Mouse (Mus musculus): ENCODE measurements around the gene Slc15a1. TPM values are rescaled to one million over a fixed set of nuclear protein-coding genes. Genes with fewer than 3 reads are reported as not detected.

Gene Slc15a1
- polyA plus RNA-seq, 1 experiment from 2014 or later: not detected

DNA sequence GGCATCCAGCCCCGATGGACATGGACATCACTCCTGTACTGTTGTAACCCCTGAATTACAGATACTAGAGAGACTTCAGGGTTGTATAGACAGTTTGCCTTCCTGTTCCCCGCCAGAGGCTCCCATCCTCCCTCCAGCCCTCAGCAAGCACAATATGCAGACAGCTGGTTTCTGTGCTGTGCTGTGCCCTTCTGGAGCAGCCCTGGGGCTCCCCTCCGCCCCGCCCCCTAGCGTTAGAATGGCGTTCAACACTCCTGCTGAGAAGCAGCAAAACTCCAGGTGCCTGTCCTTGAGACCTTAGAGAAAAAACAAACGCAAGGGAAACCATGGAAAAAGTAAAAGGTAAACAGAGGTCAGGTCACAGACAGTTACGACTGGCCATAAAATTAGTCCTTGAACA is 59.9 kb downstream of the Slc15a1 start:
- no peaks in the 10 kb centered on the region for H3K9me3 ChIP-seq
- WGBS: 19% methylated on average over 8 of the region's 8 CpGs
- peak; percentile 67 for ATAC-seq (replicated peaks)
- H3K36me3 ChIP-seq: no peaks in the 10 kb centered on the region
- no peak overlapping the region for H3K4me3 ChIP-seq
- H3K27ac ChIP-seq (replicated peaks): no peak overlapping the region
- H3K27me3 ChIP-seq: no peaks in the 10 kb centered on the region
- no peak overlapping the region for H3K4me2 ChIP-seq (replicated peaks)
- no peak overlapping the region for H3K9ac ChIP-seq (replicated peaks)
- peaks cover 4% of the 10 kb centered on the region for H3K4me1 ChIP-seq

DNA sequence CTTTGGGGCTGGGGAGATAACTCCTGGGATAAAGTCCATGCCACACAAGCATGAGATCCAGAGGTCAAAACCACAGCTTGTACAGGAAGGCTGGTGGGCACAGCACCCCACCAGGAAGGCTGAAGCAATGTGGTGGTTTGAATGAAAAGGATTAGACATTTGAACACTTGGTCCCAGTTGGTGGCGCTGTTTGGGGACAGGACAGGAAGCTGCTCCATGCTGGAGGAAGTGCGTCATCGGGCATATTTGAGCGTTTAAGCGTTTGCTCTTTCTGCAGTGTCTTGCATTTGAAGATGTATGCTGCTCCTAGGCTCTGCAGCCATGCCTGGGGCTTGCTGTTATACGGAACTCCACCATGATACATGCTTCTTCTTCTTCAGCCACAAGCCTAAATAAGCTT is 64.2 kb downstream of the Slc15a1 start:
- Histone ChIP-seq H3K4me1 (no peaks in the 10 kb centered on the region), H3K9ac (replicated peaks) (no peak overlapping the region), H3K4me2 (replicated peaks) (no peak overlapping the region), H3K9me3 (no peaks in the 10 kb centered on the region), H3K27me3 (no peaks in the 10 kb centered on the region), H3K27ac (replicated peaks) (no peak overlapping the region), H3K36me3 (no peaks in the 10 kb centered on the region), H3K4me3 (no peak overlapping the region)
- no peak for ATAC-seq (replicated peaks)
- WGBS: 87% methylated on average over 6 of the region's 6 CpGs

DNA sequence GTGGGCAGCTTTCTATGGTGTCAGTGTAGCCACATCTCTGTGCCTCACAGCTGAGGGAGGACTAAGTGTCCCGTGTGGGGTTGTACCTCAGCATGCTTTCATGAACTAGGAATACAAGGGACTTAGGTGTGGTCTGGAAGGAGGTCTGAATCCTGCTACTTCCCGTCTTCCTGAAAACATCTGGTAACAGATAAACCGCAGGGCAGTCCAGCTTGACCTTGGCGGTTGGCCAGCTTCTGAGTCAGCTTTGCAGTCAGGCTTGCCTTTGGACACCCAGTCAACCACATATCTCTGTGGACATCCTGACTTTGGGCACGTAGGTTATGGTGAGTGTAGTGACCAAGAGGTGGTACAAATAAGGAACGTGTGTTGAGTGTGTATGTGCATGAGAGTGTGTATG is 68.0 kb downstream of the Slc15a1 start:
- no peaks in the 10 kb centered on the region for H3K36me3 ChIP-seq
- no peak overlapping the region for H3K9ac ChIP-seq (replicated peaks)
- WGBS: 85% methylated on average over 6 of the region's 6 CpGs
- no peaks in the 10 kb centered on the region for H3K4me1 ChIP-seq
- ATAC-seq (replicated peaks): no peak
- H3K4me2 ChIP-seq (replicated peaks): no peak overlapping the region
- no peak overlapping the region for H3K27ac ChIP-seq (replicated peaks)
- H3K4me3 ChIP-seq: no peak overlapping the region
- H3K9me3 ChIP-seq: no peaks in the 10 kb centered on the region
- no peaks in the 10 kb centered on the region for H3K27me3 ChIP-seq

DNA sequence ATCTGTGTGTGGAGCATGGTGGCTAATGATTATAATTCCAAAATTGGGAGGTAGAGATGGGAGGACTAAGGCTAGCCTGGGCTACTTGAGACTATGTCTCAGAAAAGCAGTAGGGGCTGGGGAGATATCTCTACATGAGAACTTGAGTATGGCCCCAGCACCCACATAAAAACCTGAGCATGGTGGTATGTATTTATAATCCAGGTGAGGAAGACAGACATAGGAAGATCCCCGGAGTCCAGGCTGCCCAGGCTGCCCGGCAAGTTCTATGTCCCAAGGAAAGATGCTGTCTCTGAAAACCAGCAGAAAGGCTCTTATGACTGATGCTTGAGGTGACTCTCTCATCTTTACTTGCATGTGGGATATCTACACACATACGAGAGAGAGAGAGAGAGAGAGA is 68.6 kb downstream of the Slc15a1 start:
- Histone ChIP-seq H3K4me2 (replicated peaks) (no peak overlapping the region), H3K4me1 (no peaks in the 10 kb centered on the region), H3K27me3 (no peaks in the 10 kb centered on the region), H3K9me3 (no peaks in the 10 kb centered on the region), H3K9ac (replicated peaks) (no peak overlapping the region), H3K27ac (replicated peaks) (no peak overlapping the region), H3K4me3 (no peak overlapping the region), H3K36me3 (no peaks in the 10 kb centered on the region)
- WGBS: 87% methylated on average over 3 of the region's 3 CpGs
- ATAC-seq (replicated peaks): no peak

DNA sequence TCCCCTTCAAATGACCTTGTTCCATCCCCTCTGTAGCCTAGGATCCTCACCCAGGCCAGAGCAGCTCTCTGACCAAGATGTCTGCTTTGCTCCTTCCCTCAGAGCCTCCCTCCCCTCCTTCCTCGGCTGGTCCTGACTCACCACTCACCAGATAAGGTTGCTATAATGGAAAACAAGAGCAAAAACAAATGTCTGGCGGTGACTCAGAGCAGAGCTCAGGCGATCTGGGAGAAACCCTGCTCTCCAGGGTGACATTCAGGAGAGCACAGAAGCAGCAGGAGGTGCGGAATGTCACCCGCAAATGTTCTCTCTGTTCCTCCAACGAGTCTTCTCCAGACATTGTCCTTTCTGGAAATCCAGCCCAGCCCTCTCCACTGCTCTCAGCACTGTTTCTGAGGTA is 69.3 kb downstream of the Slc15a1 start:
- no peaks in the 10 kb centered on the region for H3K27me3 ChIP-seq
- no peaks in the 10 kb centered on the region for H3K4me1 ChIP-seq
- no peak overlapping the region for H3K4me2 ChIP-seq (replicated peaks)
- H3K27ac ChIP-seq (replicated peaks): no peak overlapping the region
- no peaks in the 10 kb centered on the region for H3K9me3 ChIP-seq
- WGBS: 65% methylated on average over 6 of the region's 6 CpGs
- ATAC-seq (replicated peaks): no peak
- H3K9ac ChIP-seq (replicated peaks): no peak overlapping the region
- H3K36me3 ChIP-seq: no peaks in the 10 kb centered on the region
- H3K4me3 ChIP-seq: no peak overlapping the region

DNA sequence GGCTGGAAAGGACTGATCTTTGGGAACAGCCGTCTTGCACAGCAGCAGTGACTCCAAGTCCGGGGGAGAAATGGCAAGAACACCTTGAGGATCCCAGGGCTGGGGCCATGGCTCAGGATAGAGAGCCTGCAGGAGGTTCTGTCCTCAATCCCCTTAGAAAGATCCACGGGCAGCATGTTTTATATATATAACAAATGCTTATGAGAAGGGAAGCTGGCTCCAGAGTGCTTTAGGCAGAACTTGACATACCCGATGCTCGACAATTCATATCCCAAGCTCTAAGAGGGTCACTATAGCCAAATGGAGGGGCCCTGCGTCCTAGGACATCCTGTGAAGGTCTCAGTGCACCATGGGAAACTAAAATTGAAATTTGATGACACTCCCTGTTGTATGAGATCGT is 73.8 kb downstream of the Slc15a1 start:
- 86% methylated on average over 7 of the region's 7 CpGs for WGBS
- no peak overlapping the region for H3K27ac ChIP-seq (replicated peaks)
- H3K9me3 ChIP-seq: no peaks in the 10 kb centered on the region
- no peaks in the 10 kb centered on the region for H3K27me3 ChIP-seq
- H3K9ac ChIP-seq (replicated peaks): no peak overlapping the region
- no peaks in the 10 kb centered on the region for H3K36me3 ChIP-seq
- no peak for ATAC-seq (replicated peaks)
- H3K4me1 ChIP-seq: no peaks in the 10 kb centered on the region
- no peak overlapping the region for H3K4me2 ChIP-seq (replicated peaks)
- no peak overlapping the region for H3K4me3 ChIP-seq

DNA sequence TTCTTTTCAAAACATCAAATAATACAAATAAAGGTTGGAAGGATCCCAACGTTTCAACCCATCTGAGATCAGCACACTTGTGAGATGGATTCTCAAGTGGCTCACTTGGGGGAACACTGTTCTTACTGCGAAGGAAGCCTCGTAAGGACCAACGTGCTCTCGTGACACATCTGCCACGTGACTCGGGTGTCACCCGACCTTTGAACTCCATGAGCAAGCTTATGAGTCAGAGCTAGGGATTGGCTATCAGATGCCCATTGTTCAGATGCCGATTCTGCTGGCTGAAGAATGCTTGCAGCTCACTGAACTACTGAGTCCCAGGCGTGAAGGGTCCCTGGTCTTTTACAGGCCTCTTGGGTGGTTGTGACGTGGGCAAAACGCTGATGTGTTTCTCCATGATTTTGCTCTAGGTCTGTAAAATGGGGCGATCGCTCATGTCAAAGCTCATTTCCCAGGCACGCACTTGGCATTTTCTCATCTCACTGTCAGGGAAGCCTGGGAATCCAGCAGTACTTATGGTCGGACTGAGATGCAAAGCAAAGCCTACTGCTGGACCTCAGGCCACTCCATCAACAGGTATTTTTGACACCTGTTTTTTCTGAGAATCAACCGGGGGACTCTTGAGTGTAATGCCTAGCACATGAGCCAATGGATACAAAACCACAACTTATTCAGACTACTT is 75.1 kb downstream of the Slc15a1 start:
- H3K4me3 ChIP-seq: no peak overlapping the region
- no peaks in the 10 kb centered on the region for H3K27me3 ChIP-seq
- ATAC-seq (replicated peaks): no peak
- no peaks in the 10 kb centered on the region for H3K9me3 ChIP-seq
- H3K36me3 ChIP-seq: no peaks in the 10 kb centered on the region
- no peak overlapping the region for H3K4me2 ChIP-seq (replicated peaks)
- no peaks in the 10 kb centered on the region for H3K4me1 ChIP-seq
- no peak overlapping the region for H3K27ac ChIP-seq (replicated peaks)
- WGBS: 90% methylated on average over 17 of the region's 17 CpGs
- no peak overlapping the region for H3K9ac ChIP-seq (replicated peaks)

DNA sequence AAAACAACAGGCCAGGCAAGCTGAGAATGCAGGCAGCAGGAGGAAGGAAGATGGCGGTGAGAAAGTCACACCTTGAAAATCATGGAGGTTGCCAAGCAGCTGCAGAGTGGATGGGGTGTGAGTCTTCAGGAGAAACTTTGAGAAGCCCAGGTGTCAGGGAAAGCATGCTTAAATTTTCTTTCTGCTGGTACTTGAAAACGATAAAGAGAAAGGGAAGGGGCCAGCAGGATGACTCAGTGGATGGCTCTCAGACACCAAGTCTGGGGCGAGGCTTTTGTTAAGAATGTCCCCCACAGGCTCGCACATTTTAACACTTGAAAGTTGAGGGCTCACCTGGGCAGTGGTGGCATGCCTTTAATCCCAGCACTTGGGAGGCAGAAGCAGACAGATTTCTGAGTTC is 76.9 kb downstream of the Slc15a1 start:
- Histone ChIP-seq H3K4me3 (no peak overlapping the region), H3K27me3 (no peaks in the 10 kb centered on the region), H3K4me1 (no peaks in the 10 kb centered on the region), H3K36me3 (no peaks in the 10 kb centered on the region), H3K9ac (replicated peaks) (no peak overlapping the region), H3K9me3 (no peaks in the 10 kb centered on the region), H3K4me2 (replicated peaks) (no peak overlapping the region), H3K27ac (replicated peaks) (no peak overlapping the region)
- WGBS: 94% methylated on average over 4 of the region's 4 CpGs
- no peak for ATAC-seq (replicated peaks)

DNA sequence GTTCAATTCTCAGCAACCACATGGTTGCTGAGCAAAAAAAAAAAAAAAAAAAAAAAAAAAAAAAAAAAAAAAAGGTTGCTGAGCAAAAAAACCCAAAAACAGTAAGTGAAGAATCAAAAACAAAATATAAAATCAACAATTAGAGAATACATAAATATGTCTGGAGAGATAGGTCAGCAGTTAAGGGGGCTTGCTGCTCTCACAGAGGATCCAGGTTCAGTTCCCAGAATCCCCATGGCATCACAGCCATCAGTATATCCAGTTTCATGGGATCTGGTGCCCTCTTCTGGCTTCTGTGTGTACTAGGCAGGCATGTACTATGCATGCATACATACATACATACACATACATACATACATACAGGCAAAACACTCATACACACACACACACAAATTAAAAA is 78.3 kb downstream of the Slc15a1 start:
- ATAC-seq (replicated peaks): no peak
- H3K36me3 ChIP-seq: no peaks in the 10 kb centered on the region
- H3K4me1 ChIP-seq: no peaks in the 10 kb centered on the region
- no peak overlapping the region for H3K4me2 ChIP-seq (replicated peaks)
- H3K9me3 ChIP-seq: no peaks in the 10 kb centered on the region
- H3K27ac ChIP-seq (replicated peaks): no peak overlapping the region
- no peak overlapping the region for H3K4me3 ChIP-seq
- H3K27me3 ChIP-seq: no peaks in the 10 kb centered on the region
- H3K9ac ChIP-seq (replicated peaks): no peak overlapping the region

DNA sequence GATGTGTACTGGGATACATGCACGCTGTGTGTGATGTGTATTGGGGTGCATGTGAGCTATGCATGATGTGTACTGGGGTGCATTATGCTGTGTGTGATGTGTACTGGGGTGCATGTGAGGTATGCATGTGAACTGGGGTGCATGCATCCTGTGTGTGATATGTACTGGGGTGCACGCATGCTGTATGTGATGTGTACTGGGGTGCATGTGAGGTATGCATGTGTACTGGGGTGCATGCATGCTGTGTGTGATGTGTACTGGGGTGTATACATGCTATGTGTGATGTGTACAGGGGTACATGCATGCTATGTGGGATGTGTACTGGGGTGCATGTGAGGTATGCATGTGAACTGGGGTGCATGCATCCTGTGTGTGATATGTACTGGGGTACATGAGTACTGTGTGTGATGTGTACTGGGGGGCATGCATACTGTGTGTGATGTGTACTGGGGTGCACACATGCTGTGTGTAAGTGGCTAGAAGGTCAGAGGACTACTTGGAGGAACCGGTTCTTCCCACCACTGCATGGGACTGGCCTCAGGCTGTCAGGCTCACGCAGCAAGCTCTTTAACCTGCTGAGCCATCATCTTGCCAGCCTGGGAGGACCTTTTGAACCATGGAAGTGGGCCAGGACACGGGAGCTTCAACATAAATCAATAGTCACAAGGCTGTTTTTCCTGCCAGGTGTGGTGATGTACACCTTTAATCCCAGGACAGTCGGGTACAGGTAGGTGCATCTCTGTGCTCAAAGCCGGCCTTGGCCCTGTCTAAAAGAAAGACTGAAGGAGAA is 79.9 kb downstream of the Slc15a1 start:
- no peak overlapping the region for H3K9ac ChIP-seq (replicated peaks)
- 83% methylated on average over 7 of the region's 7 CpGs for WGBS
- 0 out of 2 replicates have a peak, but pooled peaks have one; percentile 32 for ATAC-seq (replicated peaks)

DNA sequence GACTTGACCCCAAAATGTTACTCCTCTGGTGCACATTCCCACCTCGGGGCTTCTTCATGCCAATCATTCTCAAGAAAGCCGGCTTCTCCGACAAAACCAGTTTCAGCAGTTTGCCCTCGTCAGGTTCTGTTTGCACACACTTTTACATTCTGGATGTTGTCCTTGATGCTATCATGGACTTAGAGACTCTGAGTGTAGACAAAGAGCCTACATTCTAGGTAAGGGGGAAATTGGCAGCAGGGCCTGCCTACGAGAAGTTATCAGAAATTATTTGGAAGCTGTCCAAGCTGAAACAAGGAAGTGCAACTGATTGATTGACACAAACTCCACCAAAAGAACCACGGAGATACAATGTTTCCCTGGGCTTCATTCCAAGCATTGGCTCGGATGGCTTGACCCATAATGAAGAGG is 81.7 kb downstream of the Slc15a1 start:
- no peaks in the 10 kb centered on the region for H3K27me3 ChIP-seq
- no peaks in the 10 kb centered on the region for H3K9me3 ChIP-seq
- no peaks in the 10 kb centered on the region for H3K36me3 ChIP-seq
- ATAC-seq (replicated peaks): no peak
- H3K4me1 ChIP-seq: no peaks in the 10 kb centered on the region
- H3K4me3 ChIP-seq: no peak overlapping the region
- no peak overlapping the region for H3K4me2 ChIP-seq (replicated peaks)
- no peak overlapping the region for H3K27ac ChIP-seq (replicated peaks)
- 51% methylated on average over 7 of the region's 7 CpGs for WGBS
- H3K9ac ChIP-seq (replicated peaks): no peak overlapping the region

More for the DNA sequence above, 79.9 kb downstream of the Slc15a1 start:
- no peaks in the 10 kb centered on the region for H3K27me3 ChIP-seq
- H3K4me3 ChIP-seq: no peak overlapping the region
- H3K4me1 ChIP-seq: no peaks in the 10 kb centered on the region
- H3K36me3 ChIP-seq: no peaks in the 10 kb centered on the region
- no peak overlapping the region for H3K4me2 ChIP-seq (replicated peaks)
- no peaks in the 10 kb centered on the region for H3K9me3 ChIP-seq
- no peak overlapping the region for H3K27ac ChIP-seq (replicated peaks)

DNA sequence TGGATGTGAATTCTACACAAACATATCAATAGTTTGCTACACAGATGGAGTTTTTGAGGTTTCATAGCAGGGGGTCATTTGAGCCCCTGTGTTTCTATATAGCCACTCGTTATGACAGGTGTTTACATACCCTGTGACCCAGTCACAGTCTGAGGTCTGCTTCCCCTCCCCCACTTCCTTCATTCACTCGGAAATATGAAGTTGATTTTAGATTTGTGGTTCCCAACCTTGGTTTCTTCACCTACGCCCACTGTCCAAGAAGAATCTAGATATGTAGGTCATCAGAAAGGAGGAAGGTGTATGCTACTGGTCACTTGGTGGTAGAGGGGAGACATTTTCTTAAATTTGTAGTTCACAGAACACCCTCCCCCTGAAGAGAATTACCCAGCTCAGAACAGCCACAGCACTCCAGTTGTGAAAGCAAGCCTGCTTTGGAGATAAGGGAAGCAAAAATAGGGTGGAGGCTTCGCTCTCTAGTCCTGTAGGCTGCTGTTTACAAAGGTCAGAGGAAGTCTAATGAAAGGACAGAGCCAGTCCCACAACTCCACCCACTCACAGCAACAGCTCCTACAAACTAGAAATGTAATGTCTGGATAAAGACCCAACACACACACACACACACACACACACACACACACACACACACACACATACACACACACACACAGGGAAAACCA is 82.2 kb downstream of the Slc15a1 start:
- no peak overlapping the region for H3K27ac ChIP-seq (replicated peaks)
- H3K9ac ChIP-seq (replicated peaks): no peak overlapping the region
- H3K9me3 ChIP-seq: no peaks in the 10 kb centered on the region
- no peak for ATAC-seq (replicated peaks)
- 71% methylated on average over 4 of the region's 4 CpGs for WGBS
- H3K4me1 ChIP-seq: no peaks in the 10 kb centered on the region
- no peak overlapping the region for H3K4me3 ChIP-seq
- no peaks in the 10 kb centered on the region for H3K27me3 ChIP-seq
- H3K36me3 ChIP-seq: no peaks in the 10 kb centered on the region
- H3K4me2 ChIP-seq (replicated peaks): no peak overlapping the region
